Mouse (Mus musculus) kidney, adult 2 months (tissue): Measurements from ENCODE around the gene Zkscan1.

ENCODE experiments used
- CTCF ChIP-seq: fragments of 200-500 bp; conservative IDR thresholded peaks from 2 replicates; pipeline ENCODE4 v1.5.1; 2011; ENCODE audit warnings: low read depth, mild to moderate bottlenecking, control low read depth, low read length, moderate library complexity, mixed read lengths; ENCODE audit not compliant: insufficient read depth, insufficient read length
- POLR2A ChIP-seq: fragments of 200-500 bp; IDR thresholded peaks from one replicate; pipeline ENCODE4 v1.6.1; 2011; ENCODE audit warnings: low read depth, low read length, control low read depth

DNA sequence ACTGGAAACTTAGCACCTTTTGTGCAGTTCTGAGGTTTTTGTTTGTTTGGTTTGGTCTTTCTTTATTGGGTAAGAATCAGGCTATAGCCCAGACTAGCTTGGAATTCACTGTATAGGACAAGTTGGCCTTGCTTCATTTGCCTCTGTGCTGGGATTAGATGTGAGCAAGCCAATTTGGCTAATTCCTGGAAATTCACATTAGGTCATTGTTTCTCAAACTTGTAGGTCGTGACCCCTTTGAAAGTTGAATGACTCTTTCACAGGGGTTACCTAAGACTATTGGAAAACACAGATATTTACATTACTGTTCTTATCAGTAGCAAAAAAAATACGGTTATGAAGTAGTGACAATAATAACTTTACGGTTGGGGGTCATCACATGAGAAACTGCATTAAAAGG is 69.5 kb downstream of the Zkscan1 start:
- no peak for TF ChIP-seq CTCF
- no peak for TF ChIP-seq POLR2A
